Mouse (Mus musculus): ENCODE results near the gene Mamstr. TPM values are rescaled to one million over a fixed set of nuclear protein-coding genes. Genes with fewer than 3 reads are reported as not detected.

Gene Mamstr
- polyA plus RNA-seq, 1 experiment from 2014 or later: 7.3 TPM

- ATAC-seq: peak; percentile 79
- Histone ChIP-seq H3K9me3 (no peaks in the 10 kb centered on the region), H3K36me3 (no peaks in the 10 kb centered on the region), H3K4me1 (replicated peaks) (peaks cover 11% of the 10 kb centered on the region), H3K4me3 (replicated peaks) (peak within 1 kb of the TSS; percentile 13), H3K4me2 (replicated peaks) (peak within 1 kb of the TSS; percentile 52), H3K27me3 (replicated peaks) (peaks cover 39% of the 10 kb centered on the region), H3K9ac (peak within 1 kb of the TSS; percentile 9; the same call in 1 of the 2 replicates), H3K27ac (0 out of 2 replicates have a peak within 1 kb of the TSS, but pooled peaks have one; percentile 2)
- 7% methylated on average over 31 of the region's 31 CpGs for WGBS
These were observed 22.6 kb upstream of the Mamstr start, which contains the start of gene Fut1 for GRCm38 (mm10) chr7:45617042-45617695. Gene Fut1 (plus strand): TSS chr7:45617289.

- Histone ChIP-seq H3K27ac (no peak overlapping the region), H3K4me3 (replicated peaks) (no peak overlapping the region), H3K4me2 (replicated peaks) (no peak overlapping the region), H3K27me3 (replicated peaks) (peaks cover 39% of the 10 kb centered on the region), H3K36me3 (no peaks in the 10 kb centered on the region), H3K9ac (no peak overlapping the region), H3K9me3 (no peaks in the 10 kb centered on the region), H3K4me1 (replicated peaks) (peaks cover 11% of the 10 kb centered on the region)
- WGBS: 81% methylated on average over 5 of the region's 5 CpGs
- ATAC-seq: no peak
These were observed 21.5 kb upstream of the Mamstr start for GRCm38 (mm10) chr7:45618316-45618715.

- Histone ChIP-seq H3K9ac (no peak overlapping the region), H3K4me1 (replicated peaks) (peaks cover 11% of the 10 kb centered on the region), H3K27me3 (replicated peaks) (peaks cover 39% of the 10 kb centered on the region), H3K4me2 (replicated peaks) (no peak overlapping the region), H3K27ac (no peak overlapping the region), H3K36me3 (no peaks in the 10 kb centered on the region), H3K9me3 (no peaks in the 10 kb centered on the region), H3K4me3 (replicated peaks) (no peak overlapping the region)
- 88% methylated on average over 5 of the region's 5 CpGs for WGBS
- ATAC-seq: no peak
These were observed 20.2 kb upstream of the Mamstr start for GRCm38 (mm10) chr7:45619592-45619991.

- ATAC-seq: no peak
- Histone ChIP-seq H3K4me1 (replicated peaks) (peaks cover 11% of the 10 kb centered on the region), H3K27me3 (replicated peaks) (peaks cover 24% of the 10 kb centered on the region), H3K9me3 (no peaks in the 10 kb centered on the region), H3K9ac (no peak within 1 kb of the TSS), H3K4me3 (replicated peaks) (no peak within 1 kb of the TSS), H3K36me3 (no peaks in the 10 kb centered on the region), H3K27ac (no peak within 1 kb of the TSS), H3K4me2 (replicated peaks) (peak within 1 kb of the TSS; percentile 11; the same call in 1 of the 2 replicates)
- WGBS: 42% methylated on average over 9 of the region's 9 CpGs
These were observed 18.3 kb upstream of the Mamstr start, which contains the start of gene Izumo1 for GRCm38 (mm10) chr7:45621443-45621842. Gene Izumo1 (plus strand): TSS chr7:45621811.

DNA sequence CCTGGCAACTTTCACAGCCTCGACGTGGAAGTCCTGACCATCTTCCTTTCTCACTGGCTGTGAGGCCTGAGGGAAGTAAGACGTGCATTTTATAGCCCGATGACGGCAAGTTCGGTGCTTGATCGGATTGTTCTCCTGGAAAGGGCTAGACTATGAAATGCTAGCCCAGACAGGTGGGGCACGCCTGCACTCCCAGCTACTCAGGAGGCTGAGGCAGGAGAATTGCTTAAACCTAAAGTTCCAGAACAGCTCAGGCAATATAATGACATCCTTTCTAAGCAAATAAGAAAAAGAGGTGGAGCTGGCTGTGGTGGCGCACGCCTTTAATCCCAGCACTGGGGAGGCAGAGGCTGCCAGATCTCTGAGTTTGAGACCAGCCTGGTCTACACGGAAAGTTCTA lies 16.3 kb upstream of the Mamstr start:
- H3K4me3 ChIP-seq (replicated peaks): no peak overlapping the region
- 91% methylated on average over 11 of the region's 11 CpGs for WGBS

GRCm38 (mm10) chr7:45624718-45625117 lies 15.1 kb upstream of the Mamstr start:
- Histone ChIP-seq H3K9ac (no peak overlapping the region), H3K27me3 (replicated peaks) (peaks cover 12% of the 10 kb centered on the region; the same call in 1 of the 2 replicates), H3K9me3 (no peaks in the 10 kb centered on the region), H3K4me3 (replicated peaks) (no peak overlapping the region), H3K36me3 (no peaks in the 10 kb centered on the region), H3K4me1 (replicated peaks) (0 out of 2 replicates have a peak, but pooled peaks cover 6% of the 10 kb centered on the region), H3K4me2 (replicated peaks) (no peak overlapping the region), H3K27ac (no peak overlapping the region)
- ATAC-seq: no peak
- 50% methylated on average over 3 of the region's 3 CpGs for WGBS

More for the DNA sequence above, 16.3 kb upstream of the Mamstr start:
- no peaks in the 10 kb centered on the region for H3K9me3 ChIP-seq
- H3K9ac ChIP-seq: no peak overlapping the region
- no peak overlapping the region for H3K27ac ChIP-seq
- 0 out of 2 replicates have a peak, but pooled peaks cover 5% of the 10 kb centered on the region for H3K4me1 ChIP-seq (replicated peaks)
- no peak for ATAC-seq
- no peak overlapping the region for H3K4me2 ChIP-seq (replicated peaks)
- no peaks in the 10 kb centered on the region for H3K36me3 ChIP-seq
- peaks cover 16% of the 10 kb centered on the region for H3K27me3 ChIP-seq (replicated peaks)

DNA sequence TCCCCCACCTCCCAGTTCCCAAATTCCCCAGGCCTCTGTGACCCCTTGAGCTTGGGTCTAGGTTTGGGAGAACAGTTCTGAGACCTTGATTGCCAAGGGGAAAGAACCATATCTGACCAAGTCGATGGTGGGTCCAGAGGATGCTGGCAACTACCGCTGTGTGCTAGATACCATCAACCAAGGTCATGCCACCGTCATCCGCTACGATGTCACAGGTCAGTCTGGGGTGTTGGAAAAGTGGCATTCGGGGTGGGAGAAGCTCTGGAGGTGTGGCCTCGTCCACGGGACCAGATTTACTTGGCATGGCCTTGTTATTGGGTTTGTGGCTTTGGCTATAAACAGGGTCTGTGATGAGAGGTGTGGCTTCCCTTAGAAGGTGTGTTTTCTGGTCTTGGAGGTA lies 14.3 kb upstream of the Mamstr start:
- WGBS: 86% methylated on average over 8 of the region's 8 CpGs
- no peak for ATAC-seq
- Histone ChIP-seq H3K36me3 (no peaks in the 10 kb centered on the region), H3K9me3 (no peaks in the 10 kb centered on the region), H3K4me3 (replicated peaks) (no peak overlapping the region), H3K4me2 (replicated peaks) (no peak overlapping the region), H3K27me3 (replicated peaks) (peaks cover 12% of the 10 kb centered on the region; the same call in 1 of the 2 replicates), H3K27ac (no peak overlapping the region), H3K9ac (no peak overlapping the region), H3K4me1 (replicated peaks) (0 out of 2 replicates have a peak, but pooled peaks cover 6% of the 10 kb centered on the region)

DNA sequence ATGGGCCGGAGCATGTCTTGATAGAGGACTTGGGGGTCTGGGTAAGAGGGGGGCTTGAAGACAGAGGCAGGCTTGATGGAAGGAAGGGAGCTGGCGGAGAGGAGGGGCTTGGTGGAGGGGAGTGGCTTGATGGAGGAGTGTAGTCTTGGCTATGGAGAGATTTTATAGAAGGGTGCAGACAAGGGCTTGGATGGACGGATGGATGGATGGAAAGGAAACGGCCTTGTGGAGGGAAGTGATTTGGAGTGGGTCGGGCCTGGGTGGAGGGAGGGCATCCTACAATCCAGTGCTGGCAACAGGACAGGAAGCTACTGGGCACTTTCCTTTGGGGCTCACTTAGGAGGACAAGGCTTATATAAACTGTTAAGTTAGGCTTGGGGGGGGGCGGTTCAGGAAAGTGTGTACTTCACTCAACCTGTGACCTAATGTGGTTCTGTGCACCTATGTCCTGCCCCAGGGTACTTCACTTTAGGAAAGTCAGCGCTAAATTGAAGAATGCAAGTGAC lies 13.2 kb upstream of the Mamstr start:
- H3K36me3 ChIP-seq: no peaks in the 10 kb centered on the region
- H3K4me1 ChIP-seq (replicated peaks): 0 out of 2 replicates have a peak, but pooled peaks cover 6% of the 10 kb centered on the region
- H3K9me3 ChIP-seq: no peaks in the 10 kb centered on the region
- H3K4me3 ChIP-seq (replicated peaks): no peak overlapping the region
- ATAC-seq: no peak
- 85% methylated on average over 7 of the region's 7 CpGs for WGBS
- no peak overlapping the region for H3K27ac ChIP-seq
- H3K4me2 ChIP-seq (replicated peaks): no peak overlapping the region
- H3K27me3 ChIP-seq (replicated peaks): peaks cover 12% of the 10 kb centered on the region; the same call in 1 of the 2 replicates
- no peak overlapping the region for H3K9ac ChIP-seq

GRCm38 (mm10) chr7:45627261-45627660 lies 12.5 kb upstream of the Mamstr start, which contains the start of gene Rasip1:
Gene Rasip1 (plus strand): TSS chr7:45627488.
- Histone ChIP-seq H3K9me3 (no peaks in the 10 kb centered on the region), H3K4me2 (replicated peaks) (peak within 1 kb of the TSS; percentile 98), H3K9ac (peak within 1 kb of the TSS; percentile 66), H3K4me1 (replicated peaks) (peaks cover 8% of the 10 kb centered on the region), H3K27ac (peak within 1 kb of the TSS; percentile 58; the same call in 1 of the 2 replicates), H3K27me3 (replicated peaks) (peaks cover 12% of the 10 kb centered on the region; the same call in 1 of the 2 replicates), H3K4me3 (replicated peaks) (peak within 1 kb of the TSS; percentile 57), H3K36me3 (no peaks in the 10 kb centered on the region)
- no peak for ATAC-seq
- 78% methylated on average over 9 of the region's 9 CpGs for WGBS

DNA sequence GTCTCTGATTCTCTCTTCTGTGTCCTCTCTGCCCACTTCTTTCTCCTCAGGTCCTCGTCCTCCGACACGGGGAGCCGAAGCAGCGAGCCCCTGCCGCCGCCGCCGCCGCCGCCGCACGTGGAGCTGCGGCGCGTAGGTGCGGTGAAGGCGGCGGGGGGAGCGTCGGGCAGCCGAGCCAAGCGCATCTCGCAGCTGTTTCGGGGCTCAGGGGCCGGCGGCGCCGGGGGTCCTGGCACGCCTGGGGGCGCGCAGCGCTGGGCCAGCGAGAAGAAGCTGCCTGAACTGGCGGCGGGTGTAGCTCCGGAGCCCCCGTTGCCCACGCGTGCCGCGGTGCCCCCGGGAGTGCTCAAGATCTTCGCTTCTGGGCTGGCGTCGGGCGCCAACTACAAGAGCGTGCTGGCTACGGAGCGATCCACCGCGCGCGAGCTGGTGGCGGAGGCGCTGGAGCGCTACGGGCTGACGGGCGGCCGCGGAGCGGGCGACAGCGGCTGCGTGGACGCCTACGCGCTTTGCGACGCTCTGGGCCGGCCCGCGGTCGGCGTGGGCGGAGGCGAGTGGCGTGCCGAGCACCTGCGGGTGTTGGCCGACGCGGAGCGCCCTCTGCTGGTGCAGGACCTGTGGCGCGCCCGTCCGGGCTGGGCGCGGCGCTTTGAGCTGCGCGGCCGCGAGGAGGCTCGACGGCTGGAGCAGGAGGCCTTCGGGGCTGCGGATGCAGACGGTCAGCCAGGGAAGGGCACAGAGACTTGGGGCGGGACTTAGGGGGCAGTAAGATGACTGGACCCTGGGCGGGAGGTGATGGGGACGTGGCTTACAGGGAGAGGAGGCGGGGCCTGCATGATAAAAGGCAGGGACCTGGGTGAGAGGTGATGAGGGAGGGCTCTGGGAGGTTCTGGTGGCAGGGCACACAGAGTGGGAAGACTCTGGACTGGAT lies 11.1 kb upstream of the Mamstr start:
- Histone ChIP-seq H3K4me1 (replicated peaks) (peaks cover 14% of the 10 kb centered on the region), H3K27me3 (replicated peaks) (peaks cover 12% of the 10 kb centered on the region; the same call in 1 of the 2 replicates), H3K9me3 (no peaks in the 10 kb centered on the region), H3K27ac (peak overlapping the region; percentile 58), H3K36me3 (no peaks in the 10 kb centered on the region), H3K9ac (peak overlapping the region; percentile 66), H3K4me2 (replicated peaks) (peak overlapping the region; percentile 98), H3K4me3 (replicated peaks) (peak overlapping the region; percentile 57)
- under 1% methylated on average over 102 of the region's 105 CpGs for WGBS
- peak; percentile 88 for ATAC-seq

DNA sequence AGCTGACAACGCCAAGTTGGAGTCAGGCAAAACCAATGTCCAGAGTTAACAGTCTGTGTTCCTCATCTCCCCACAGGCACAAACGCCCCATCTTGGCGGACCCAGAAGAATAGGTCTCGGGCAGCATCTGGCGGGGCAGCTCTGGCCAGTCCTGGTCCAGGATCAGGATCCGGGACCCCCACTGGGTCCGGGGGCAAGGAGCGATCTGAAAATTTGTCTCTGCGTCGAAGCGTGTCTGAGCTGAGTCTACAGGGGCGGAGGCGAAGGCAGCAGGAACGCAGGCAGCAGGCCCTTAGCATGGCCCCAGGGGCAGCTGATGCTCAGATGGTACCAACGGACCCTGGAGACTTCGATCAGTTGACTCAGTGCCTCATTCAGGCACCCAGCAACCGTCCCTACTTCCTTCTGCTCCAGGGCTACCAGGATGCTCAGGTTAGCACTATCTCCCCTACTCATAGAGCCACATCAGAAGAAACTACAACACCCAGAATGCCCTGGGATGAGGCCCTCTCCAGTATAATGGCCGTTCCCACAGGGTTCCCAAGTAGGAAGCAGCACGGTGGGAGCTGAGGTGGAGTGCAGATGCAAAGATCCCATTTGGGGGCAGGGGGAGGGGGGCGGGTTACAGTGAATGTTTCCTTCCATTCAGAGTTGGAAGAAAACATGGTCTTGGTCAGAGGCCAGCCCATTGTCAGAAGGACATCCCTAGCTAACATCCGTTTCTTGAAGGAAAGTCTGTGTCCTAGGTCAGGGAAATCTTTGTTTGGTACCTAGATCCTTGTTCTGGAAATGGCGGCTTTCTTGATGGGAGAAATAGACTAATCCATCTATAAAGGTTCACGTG lies 9.5 kb upstream of the Mamstr start:
- Histone ChIP-seq H3K4me2 (replicated peaks) (no peak overlapping the region; the same call in 1 of the 2 replicates), H3K4me3 (replicated peaks) (no peak overlapping the region)

More for the DNA sequence above, 9.5 kb upstream of the Mamstr start:
- Histone ChIP-seq H3K9ac (no peak overlapping the region), H3K4me1 (replicated peaks) (peaks cover 14% of the 10 kb centered on the region), H3K27ac (no peak overlapping the region), H3K9me3 (no peaks in the 10 kb centered on the region), H3K27me3 (replicated peaks) (peaks cover 12% of the 10 kb centered on the region; the same call in 1 of the 2 replicates), H3K36me3 (no peaks in the 10 kb centered on the region)
- 75% methylated on average over 23 of the region's 23 CpGs for WGBS
- ATAC-seq: no peak

Measured in intestine, embryonic 15.5 days (tissue).